Mouse (Mus musculus): ENCODE data around the gene Naa50.

Gene Naa50

GRCm38 (mm10) chr16:44140186-44140787, 657 bp downstream of the Naa50 start:
- peak; percentile 58 for DNase-seq (ENCODE audit: low spot score)

- no peak for DNase-seq (ENCODE audit: low spot score)
Measured at GRCm38 (mm10) chr16:44141483-44141882, 1.9 kb downstream of the Naa50 start.

GRCm38 (mm10) chr16:44149002-44149767, 9.6 kb downstream of the Naa50 start:
- DNase-seq (ENCODE audit: low spot score): no peak

GRCm38 (mm10) chr16:44154497-44155057, 14.9 kb downstream of the Naa50 start:
- DNase-seq (ENCODE audit: low spot score): no peak

GRCm38 (mm10) chr16:44159325-44159724, 19.7 kb downstream of the Naa50 start:
- DNase-seq (ENCODE audit: low spot score): no peak

- no peak for DNase-seq (ENCODE audit: low spot score)
Measured at GRCm38 (mm10) chr16:44163831-44164230, 24.2 kb downstream of the Naa50 start.

- DNase-seq (ENCODE audit: low spot score): no peak
Measured at GRCm38 (mm10) chr16:44165182-44165581, 25.6 kb downstream of the Naa50 start.

GRCm38 (mm10) chr16:44168990-44169389, 29.4 kb downstream of the Naa50 start:
- no peak for DNase-seq (ENCODE audit: low spot score)

- DNase-seq (ENCODE audit: low spot score): peak; percentile 96
Measured at GRCm38 (mm10) chr16:44172297-44173154, 32.9 kb downstream of the Naa50 start.

GRCm38 (mm10) chr16:44173155-44173941, 33.7 kb downstream of the Naa50 start, which contains the start of gene Usf3:
Gene Usf3 (plus strand): TSS chr16:44173246.
- peak; percentile 51 for DNase-seq (ENCODE audit: low spot score)

GRCm38 (mm10) chr16:44173966-44174530, 34.4 kb downstream of the Naa50 start:
- no peak for DNase-seq (ENCODE audit: low spot score)

GRCm38 (mm10) chr16:44175001-44175400, 35.4 kb downstream of the Naa50 start:
- DNase-seq (ENCODE audit: low spot score): no peak

- DNase-seq (ENCODE audit: low spot score): no peak
Measured at GRCm38 (mm10) chr16:44176511-44176910, 36.9 kb downstream of the Naa50 start.

- DNase-seq (ENCODE audit: low spot score): no peak
Measured at GRCm38 (mm10) chr16:44178555-44178954, 38.9 kb downstream of the Naa50 start.

GRCm38 (mm10) chr16:44182597-44182996, 43.0 kb downstream of the Naa50 start:
- DNase-seq (ENCODE audit: low spot score): no peak

GRCm38 (mm10) chr16:44184769-44185168, 45.1 kb downstream of the Naa50 start:
- DNase-seq (ENCODE audit: low spot score): no peak

GRCm38 (mm10) chr16:44187172-44187571, 47.5 kb downstream of the Naa50 start:
- DNase-seq (ENCODE audit: low spot score): no peak

- DNase-seq (ENCODE audit: low spot score): no peak
Measured at GRCm38 (mm10) chr16:44188766-44189165, 49.1 kb downstream of the Naa50 start.

- DNase-seq (ENCODE audit: low spot score): no peak
Measured at GRCm38 (mm10) chr16:44190032-44190431, 50.4 kb downstream of the Naa50 start.

GRCm38 (mm10) chr16:44190968-44191367, 51.3 kb downstream of the Naa50 start:
- DNase-seq (ENCODE audit: low spot score): no peak

- peak; percentile 38 for DNase-seq (ENCODE audit: low spot score)
Measured at GRCm38 (mm10) chr16:44199066-44199703, 59.6 kb downstream of the Naa50 start.
